Mouse (Mus musculus) lung, postnatal 36 days (tissue): Measurements from ENCODE around the gene Eomes.

Experiments used
- DNase-seq: peaks from one replicate; pipeline ENCODE4 v3.0.0; 2022; ENCODE audit warnings: mixed read lengths

Eomes gene

DNA sequence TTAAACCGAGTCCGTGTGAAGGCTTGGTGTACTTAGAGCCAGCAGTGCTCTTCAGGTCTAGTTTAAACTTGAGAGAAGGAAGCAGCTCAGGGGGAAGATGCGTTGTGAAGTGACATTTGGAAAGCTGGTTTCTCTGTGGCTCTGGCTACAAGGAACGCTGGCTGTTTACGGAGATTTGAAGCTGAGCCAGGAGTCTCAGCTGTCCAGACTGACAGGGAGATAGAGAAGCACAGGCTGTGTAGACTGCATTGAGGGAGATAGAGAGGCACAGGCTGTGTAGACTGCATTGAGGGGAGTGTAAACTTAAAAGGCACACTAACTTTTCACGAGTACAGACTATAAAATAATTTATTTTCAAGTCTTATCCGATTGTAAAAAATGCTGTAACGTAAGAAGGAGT, 42.0 kb downstream of the Eomes start:
- peak; percentile 27 for DNase-seq

- no peak for DNase-seq
Measured at GRCm38 (mm10) chr9:118520858-118521257, 42.8 kb downstream of the Eomes start.

GRCm38 (mm10) chr9:118521659-118522058, 43.6 kb downstream of the Eomes start:
- no peak for DNase-seq

DNA sequence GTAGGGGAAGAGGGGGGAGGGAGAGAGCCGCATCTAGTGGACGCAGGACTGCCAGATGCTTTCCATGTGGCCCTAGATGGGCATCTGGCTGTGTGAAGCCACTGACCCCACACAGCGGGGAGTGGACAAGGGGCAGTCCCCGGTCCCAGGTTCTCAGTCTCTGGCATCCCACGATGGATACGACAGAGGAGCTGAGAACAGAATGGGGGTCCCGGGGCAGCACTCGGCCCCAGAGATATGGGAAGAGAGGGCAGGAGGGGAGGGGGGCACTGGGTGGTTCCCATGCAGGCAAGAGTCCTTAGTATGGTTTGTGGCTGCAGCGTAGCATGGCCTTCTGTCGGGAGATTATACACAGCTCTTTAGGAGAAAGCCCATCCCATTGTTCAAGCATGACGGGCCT, 45.7 kb downstream of the Eomes start:
- no peak for DNase-seq

GRCm38 (mm10) chr9:118527056-118527455, 49.0 kb downstream of the Eomes start:
- no peak for DNase-seq

- no peak for DNase-seq
Measured at GRCm38 (mm10) chr9:118529783-118530182, 51.8 kb downstream of the Eomes start.

DNA sequence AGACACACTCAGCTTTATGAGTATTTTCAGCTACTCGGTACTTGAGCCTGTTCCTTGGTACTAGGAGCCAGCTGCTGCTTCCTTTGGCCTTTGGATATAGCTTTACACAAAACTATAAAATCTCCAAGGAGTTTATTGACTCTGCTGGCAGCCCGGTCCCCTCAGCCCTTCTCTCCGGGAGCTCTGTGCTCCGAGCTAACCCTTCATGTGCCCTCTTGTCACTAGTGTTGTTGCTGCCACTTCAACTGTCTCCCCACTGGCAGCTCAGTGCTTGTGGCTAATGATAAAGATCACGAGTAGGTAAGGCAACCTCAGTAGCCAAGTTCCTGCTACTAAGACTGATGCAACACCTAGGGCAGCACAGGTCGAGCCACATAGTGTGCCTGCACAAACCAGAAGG, 52.7 kb downstream of the Eomes start:
- no peak for DNase-seq

- DNase-seq = no peak
Measured at GRCm38 (mm10) chr9:118532516-118533205, 54.6 kb downstream of the Eomes start.
